Mouse (Mus musculus) hindbrain, embryonic 11.5 days (tissue): ENCODE results near the gene Foxo4. TPM values are rescaled to one million over a fixed set of nuclear protein-coding genes. Genes with fewer than 3 reads are reported as not detected.

Source experiments
- ATAC-seq: fragments of 200-750 bp; cut with Nextera tagmentation; 2 replicates; pipeline ENCODE4 v1.8.0; 2017; ENCODE audit warnings: mild to moderate bottlenecking, moderate TSS enrichment, moderate library complexity; ENCODE audit not compliant: low FRiP score
- DNase-seq: peaks from one replicate; pipeline ENCODE4 v3.0.0-alpha.2; 2015; ENCODE audit warnings: low spot score
- H3K27ac ChIP-seq: fragments of 300-500 bp; sonication (generic); 2 replicates; pipeline ENCODE4 v1.5.1; 2014; ENCODE audit warnings: mild to moderate bottlenecking, low read depth, low read length
- H3K27me3 ChIP-seq: fragments of 300-500 bp; sonication (generic); 2 replicates; pipeline ENCODE4 v1.6.1; 2014; ENCODE audit warnings: mild to moderate bottlenecking, low read length, moderate library complexity, mixed read lengths; ENCODE audit not compliant: control insufficient read depth, insufficient read depth
- H3K36me3 ChIP-seq: fragments of 300-500 bp; sonication (generic); 2 replicates; pipeline ENCODE4 v1.6.1; 2014; ENCODE audit warnings: mild to moderate bottlenecking, low read length, moderate library complexity, mixed read lengths; ENCODE audit not compliant: control insufficient read depth, insufficient read depth
- H3K4me1 ChIP-seq: fragments of 300-500 bp; sonication (generic); replicated peaks from 2 replicates; pipeline ENCODE4 v1.6.1; 2014; ENCODE audit warnings: low read length, mixed read lengths; ENCODE audit not compliant: control insufficient read depth, insufficient read depth
- H3K4me2 ChIP-seq: fragments of 300-500 bp; sonication (generic); replicated peaks from 2 replicates; pipeline ENCODE4 v1.6.1; 2014; ENCODE audit warnings: mild to moderate bottlenecking, low read depth, low read length
- H3K4me3 ChIP-seq: fragments of 300-500 bp; sonication (generic); 2 replicates; pipeline ENCODE4 v1.5.1; 2014; ENCODE audit warnings: low read depth, low read length
- H3K9ac ChIP-seq: fragments of 300-500 bp; sonication (generic); 2 replicates; pipeline ENCODE4 v1.6.1; 2014; ENCODE audit warnings: low read depth, low read length
- H3K9me3 ChIP-seq: fragments of 300-500 bp; sonication (generic); 2 replicates; pipeline ENCODE4 v1.6.1; 2016; ENCODE audit warnings: low read length; ENCODE audit not compliant: control insufficient read depth
- WGBS: fragments of 180-500 bp; shearing (Covaris S2); extraction: QIAGEN DNeasy Blood & Tissue Kit; methylation state at CpG from one replicate; pipeline ENCODE4 v1.1.7; 2014; 5-methylcytosine and 5-hydroxymethylcytosine counted together
- polyA plus RNA-seq: library from polyadenylated mRNA; unstranded; fragments of >200 nt; fragmentation: Nextera tagmentation; extraction: Ambion mirVana; gene quantifications from 2 replicates; pipeline ENCODE4 v1.2.1, GENCODE M21; 2014

Foxo4 gene
- polyA plus RNA-seq, 1 experiment from 2014 or later = 3.6 TPM

GRCm38 (mm10) chrX:101304646-101305045, 50.3 kb downstream of the Foxo4 start:
- Histone ChIP-seq H3K9ac (no peak overlapping the region), H3K36me3 (no peaks in the 10 kb centered on the region), H3K4me2 (no peak overlapping the region), H3K9me3 (no peaks in the 10 kb centered on the region), H3K4me1 (no peaks in the 10 kb centered on the region), H3K27ac (no peak overlapping the region), H3K27me3 (0 out of 2 replicates have a peak, but pooled peaks cover 2% of the 10 kb centered on the region), H3K4me3 (no peak overlapping the region)
- 39% methylated on average over 2 of the region's 2 CpGs for WGBS
- DNase-seq (no peak), ATAC-seq (no peak)

GRCm38 (mm10) chrX:101309299-101309698, 55.0 kb downstream of the Foxo4 start:
- ATAC-seq (no peak), DNase-seq (no peak)
- Histone ChIP-seq H3K27me3 (0 out of 2 replicates have a peak, but pooled peaks cover 2% of the 10 kb centered on the region), H3K9ac (no peak overlapping the region), H3K4me1 (no peaks in the 10 kb centered on the region), H3K27ac (no peak overlapping the region), H3K4me2 (no peak overlapping the region), H3K36me3 (no peaks in the 10 kb centered on the region), H3K9me3 (no peaks in the 10 kb centered on the region), H3K4me3 (no peak overlapping the region)
- WGBS = 95% methylated on average over 5 of the region's 5 CpGs

Other genes starting within 250 kb of the Foxo4 start
- 0.07 and 0.19 TPM in 2 replicates for gene Tex11, start 194.9 kb upstream of the Foxo4 start, polyA plus RNA-seq
- gene Slc7a3, start 168.5 kb upstream of the Foxo4 start, polyA plus RNA-seq = 0.29 and 0.65 TPM in 2 replicates
- 63.6 and 65.5 TPM in 2 replicates for gene Snx12, start 32.0 kb upstream of the Foxo4 start, polyA plus RNA-seq
- not detected in 2 replicates for gene Gm614, start 9.5 kb downstream of the Foxo4 start, polyA plus RNA-seq
- gene Il2rg, start 13.7 kb downstream of the Foxo4 start, polyA plus RNA-seq = 3.6 TPM in 2 replicates
- not detected in 2 replicates for gene Gm20489, start 14.5 kb downstream of the Foxo4 start, polyA plus RNA-seq
- gene Med12, start 19.5 kb downstream of the Foxo4 start, polyA plus RNA-seq = 39.0 and 44.3 TPM in 2 replicates
- 24.5 and 29.1 TPM in 2 replicates for gene Nlgn3, start 44.6 kb downstream of the Foxo4 start, polyA plus RNA-seq
- gene Gjb1, start 121.8 kb downstream of the Foxo4 start, polyA plus RNA-seq = 0.29 and 0.62 TPM in 2 replicates
- gene Zmym3, start 166.3 kb downstream of the Foxo4 start, polyA plus RNA-seq = 20.1 and 24.2 TPM in 2 replicates
- gene Nono, start 174.8 kb downstream of the Foxo4 start, polyA plus RNA-seq = 550 and 663 TPM in 2 replicates
- 2.8 and 3.9 TPM in 2 replicates for gene Itgb1bp2, start 194.6 kb downstream of the Foxo4 start, polyA plus RNA-seq